Mouse (Mus musculus) bone marrow, adult 2 months (tissue): ENCODE measurements around the gene Tmem41b.

Experiments used
- CTCF ChIP-seq: fragments of 200-500 bp; IDR thresholded peaks from 2 replicates; pipeline ENCODE4 v1.5.1; 2011; ENCODE audit warnings: low read length, control low read depth; ENCODE audit not compliant: control insufficient read depth, insufficient read depth
- POLR2A ChIP-seq: fragments of 200-500 bp; IDR thresholded peaks from 2 replicates; pipeline ENCODE4 v1.6.1; 2011; ENCODE audit warnings: low read depth, mild to moderate bottlenecking, control low read depth, low read length, borderline replicate concordance; ENCODE audit not compliant: control insufficient read depth

DNA sequence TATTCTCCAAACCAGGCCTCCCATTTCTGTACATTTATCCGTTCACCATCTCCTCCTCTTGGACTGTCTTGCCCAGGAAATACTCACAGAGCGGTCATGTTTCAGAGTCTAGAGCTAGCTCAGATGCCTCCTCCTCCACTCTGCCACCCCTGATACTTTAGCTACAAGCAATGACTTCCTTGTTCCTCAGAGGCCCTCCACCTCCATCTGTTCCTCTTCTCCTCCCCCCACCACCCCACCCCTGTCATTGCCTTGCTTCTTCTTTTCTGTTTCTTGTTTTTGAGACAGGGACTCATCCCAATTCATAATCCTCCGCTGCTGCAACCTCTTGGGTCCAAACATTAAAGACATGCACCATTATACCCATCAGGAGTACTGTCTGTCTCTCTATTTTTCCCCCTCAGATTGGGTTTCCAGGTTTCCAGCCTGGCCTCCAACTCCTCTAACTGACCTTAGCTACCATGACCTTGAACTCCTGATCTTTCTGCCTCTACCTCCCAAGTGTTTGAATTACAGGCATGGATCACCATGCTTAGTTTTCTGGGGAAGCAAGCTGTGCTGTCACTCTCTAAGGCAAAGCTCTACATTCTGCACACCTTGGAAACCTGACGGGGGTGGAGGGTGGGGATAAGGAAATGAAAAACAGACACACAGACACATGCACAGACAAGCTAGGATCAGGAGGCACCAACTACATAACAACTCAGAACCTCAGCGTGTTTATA lies 19.9 kb upstream of the Tmem41b start:
- TF ChIP-seq CTCF (no peak), POLR2A (no peak)
